Mouse (Mus musculus) thymus, postnatal 0 days (tissue): ENCODE data around the gene Atf7ip. TPM values are rescaled to one million over a fixed set of nuclear protein-coding genes. Genes with fewer than 3 reads are reported as not detected.

Source experiments
- DNase-seq: peaks from one replicate; pipeline ENCODE4 v3.0.0-alpha.2; 2015; ENCODE audit warnings: low spot score
- polyA plus RNA-seq: library from polyadenylated mRNA; unstranded; fragments of >200 nt; fragmentation: Nextera tagmentation; extraction: Ambion mirVana; gene quantifications from 2 replicates; pipeline ENCODE4 v1.2.1, GENCODE M21; 2015

Atf7ip gene
- polyA plus RNA-seq, 1 experiment from 2014 or later: 28.5 TPM

GRCm38 (mm10) chr6:136520361-136520760, 14.4 kb downstream of the Atf7ip start:
- DNase-seq: no peak

GRCm38 (mm10) chr6:136521681-136522080, 15.7 kb downstream of the Atf7ip start:
- no peak for DNase-seq

GRCm38 (mm10) chr6:136522658-136523057, 16.7 kb downstream of the Atf7ip start:
- DNase-seq: no peak

GRCm38 (mm10) chr6:136524751-136525150, 18.8 kb downstream of the Atf7ip start:
- no peak for DNase-seq

- no peak for DNase-seq
These were observed 19.6 kb downstream of the Atf7ip start for GRCm38 (mm10) chr6:136525567-136525966.

GRCm38 (mm10) chr6:136529156-136529555, 23.2 kb downstream of the Atf7ip start:
- no peak for DNase-seq

GRCm38 (mm10) chr6:136531792-136532230, 25.8 kb downstream of the Atf7ip start:
- DNase-seq: peak; percentile 83

- peak; percentile 57 for DNase-seq
These were observed 26.7 kb downstream of the Atf7ip start for GRCm38 (mm10) chr6:136532535-136533291.

- DNase-seq: no peak
These were observed 27.8 kb downstream of the Atf7ip start for GRCm38 (mm10) chr6:136533804-136534203.

GRCm38 (mm10) chr6:136534444-136534843, 28.5 kb downstream of the Atf7ip start:
- DNase-seq: no peak

GRCm38 (mm10) chr6:136535176-136535575, 29.2 kb downstream of the Atf7ip start:
- no peak for DNase-seq

GRCm38 (mm10) chr6:136536121-136536520, 30.2 kb downstream of the Atf7ip start:
- DNase-seq: no peak

- no peak for DNase-seq
These were observed 35.4 kb downstream of the Atf7ip start for GRCm38 (mm10) chr6:136541350-136541749.

GRCm38 (mm10) chr6:136542105-136542504, 36.1 kb downstream of the Atf7ip start:
- DNase-seq: no peak

- no peak for DNase-seq
These were observed 37.2 kb downstream of the Atf7ip start for GRCm38 (mm10) chr6:136543164-136543563.

- DNase-seq: no peak
These were observed 39.4 kb downstream of the Atf7ip start for GRCm38 (mm10) chr6:136545284-136545870.

GRCm38 (mm10) chr6:136546286-136546685, 40.3 kb downstream of the Atf7ip start:
- DNase-seq: no peak

GRCm38 (mm10) chr6:136546987-136547386, 41.0 kb downstream of the Atf7ip start:
- no peak for DNase-seq

- no peak for DNase-seq
These were observed 42.2 kb downstream of the Atf7ip start for GRCm38 (mm10) chr6:136548041-136548770.

GRCm38 (mm10) chr6:136548796-136549195, 42.8 kb downstream of the Atf7ip start:
- no peak for DNase-seq

- no peak for DNase-seq
These were observed 43.6 kb downstream of the Atf7ip start for GRCm38 (mm10) chr6:136549606-136550005.
